Mouse (Mus musculus): ENCODE results near the gene Xrcc1.
A peak's percentile ranks its signal among the peaks of the same experiment; 100 is the strongest.

Xrcc1 gene

DNA sequence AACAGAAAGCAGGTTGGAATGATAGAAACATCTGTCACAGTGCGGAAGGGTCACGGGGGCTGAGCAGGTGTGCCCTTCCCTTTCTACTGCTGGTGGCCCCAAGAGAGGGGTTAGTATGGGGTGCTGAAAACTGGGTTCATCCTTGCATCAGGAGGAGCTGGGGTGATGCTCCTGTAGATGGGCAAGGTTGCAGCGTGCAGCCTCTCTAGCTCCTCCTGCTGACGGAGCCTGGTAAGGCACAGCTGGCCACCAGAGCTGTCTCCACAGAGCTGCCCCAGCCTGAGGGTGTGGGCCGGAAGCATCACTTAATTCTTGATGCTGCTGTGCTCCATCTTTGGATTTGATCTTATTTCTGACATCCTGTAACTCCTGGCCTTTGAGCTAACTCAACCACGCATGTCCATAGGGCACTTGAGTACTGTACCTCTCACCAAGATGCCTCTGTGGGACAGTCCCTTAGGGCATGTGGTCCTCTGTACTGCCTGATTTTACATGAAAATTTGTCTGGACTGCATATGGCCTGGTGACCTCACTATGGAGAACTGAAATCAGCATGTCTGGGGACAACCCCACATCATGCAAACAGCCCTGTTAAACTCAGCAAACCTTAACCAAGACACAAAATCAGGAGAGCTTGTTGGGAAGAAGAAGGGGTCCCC, 18.6 kb downstream of the Xrcc1 start:
- DNase-seq (ENCODE audit: inconsistent ontology term): peak; percentile 12

DNA sequence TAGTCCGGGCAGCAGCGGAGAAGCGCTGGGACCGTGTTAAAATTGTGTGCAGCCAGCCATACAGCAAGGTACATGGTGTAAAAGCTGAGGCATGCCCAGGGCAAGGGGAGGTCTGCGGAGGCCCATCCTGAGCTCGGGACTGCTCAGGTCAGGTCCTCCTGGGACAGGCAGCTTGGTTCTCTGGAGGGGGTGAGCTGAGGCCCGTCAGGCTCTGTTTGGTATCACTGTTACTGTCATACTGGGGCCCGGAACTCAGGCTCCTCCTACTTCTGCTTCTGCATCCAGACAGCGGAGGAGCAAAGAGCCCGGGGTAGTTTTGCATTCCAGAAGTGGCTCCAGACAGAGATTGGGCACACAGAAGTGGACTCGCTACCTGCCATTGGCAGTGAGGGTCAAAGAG, 19.5 kb downstream of the Xrcc1 start:
- DNase-seq (ENCODE audit: inconsistent ontology term): no peak

DNA sequence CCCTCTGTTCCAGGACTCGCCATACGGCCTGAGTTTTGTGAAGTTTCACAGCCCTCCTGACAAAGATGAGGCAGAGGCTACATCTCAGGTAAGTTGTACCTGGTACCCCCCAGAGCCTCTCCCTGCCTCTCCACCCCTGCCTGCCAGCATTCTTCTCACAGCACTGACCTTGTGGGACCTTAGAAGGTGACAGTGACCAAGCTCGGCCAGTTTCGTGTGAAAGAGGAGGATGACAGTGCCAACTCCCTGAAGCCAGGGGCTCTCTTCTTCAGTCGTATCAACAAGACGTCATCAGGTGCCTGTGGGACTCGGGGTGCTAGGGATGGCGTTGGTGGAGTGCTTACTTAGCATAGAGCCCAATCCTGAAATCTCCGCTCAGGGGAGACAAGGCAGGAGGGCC, 20.1 kb downstream of the Xrcc1 start:
- no peak for DNase-seq (ENCODE audit: inconsistent ontology term)

DNA sequence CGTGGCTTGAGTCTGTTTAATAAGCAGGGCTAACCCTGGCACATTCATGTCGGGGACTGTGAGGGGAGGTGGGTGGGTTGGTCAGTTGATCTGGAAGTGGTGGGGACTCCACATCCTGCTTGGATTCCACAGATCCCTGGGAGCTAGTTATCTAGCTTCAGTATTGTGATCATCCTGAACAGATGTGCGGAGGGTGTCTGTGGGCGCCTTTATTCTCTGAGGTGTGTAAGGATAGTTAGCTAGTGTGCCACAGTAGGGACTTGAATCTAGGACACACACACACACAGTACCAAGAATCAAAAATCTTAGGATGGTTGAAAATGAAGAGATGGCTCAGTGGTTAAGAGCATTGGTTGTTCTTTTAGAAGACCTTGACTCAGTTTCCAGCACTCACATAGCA, 22.4 kb downstream of the Xrcc1 start:
- DNase-seq (ENCODE audit: inconsistent ontology term): no peak

DNA sequence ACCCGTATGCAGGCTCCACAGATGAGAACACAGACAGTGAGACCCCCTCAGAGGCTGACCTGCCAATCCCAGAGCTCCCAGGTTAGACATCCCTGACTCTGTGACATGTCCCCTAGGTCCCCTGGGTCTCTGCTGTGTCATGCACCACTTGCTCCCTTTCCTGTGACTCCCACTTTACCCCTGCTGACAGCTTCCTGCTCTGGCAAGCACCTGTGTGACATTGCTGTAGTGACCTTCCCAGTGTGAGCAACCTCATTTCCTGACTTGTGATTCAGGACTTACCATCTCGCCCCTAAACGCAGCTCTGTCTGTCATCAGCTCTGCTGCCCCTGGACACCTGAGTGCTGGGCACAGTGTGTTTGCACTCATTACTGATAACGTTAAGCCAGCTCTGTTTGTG, 25.0 kb downstream of the Xrcc1 start:
- DNase-seq (ENCODE audit: inconsistent ontology term): no peak

DNA sequence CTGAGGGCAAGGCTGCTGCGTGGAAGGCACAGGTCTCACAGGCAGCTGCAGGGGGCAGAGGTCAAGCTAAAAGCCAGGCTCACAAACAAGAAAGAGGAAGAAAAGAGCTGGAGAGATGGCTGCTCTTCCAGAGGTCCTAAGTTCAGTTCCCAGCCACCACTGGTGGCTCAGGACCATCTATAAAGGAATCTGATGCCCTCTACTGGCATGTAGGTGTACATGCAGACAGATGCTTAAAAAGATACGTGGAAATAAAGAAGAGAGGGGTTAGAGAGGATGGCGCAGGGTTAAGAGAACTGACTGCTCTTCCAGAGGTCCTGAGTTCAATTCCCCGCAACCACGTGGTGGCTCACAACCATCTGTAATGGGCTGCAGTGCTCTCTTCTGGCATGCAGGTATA, 26.4 kb downstream of the Xrcc1 start:
- DNase-seq (ENCODE audit: inconsistent ontology term): no peak

DNA sequence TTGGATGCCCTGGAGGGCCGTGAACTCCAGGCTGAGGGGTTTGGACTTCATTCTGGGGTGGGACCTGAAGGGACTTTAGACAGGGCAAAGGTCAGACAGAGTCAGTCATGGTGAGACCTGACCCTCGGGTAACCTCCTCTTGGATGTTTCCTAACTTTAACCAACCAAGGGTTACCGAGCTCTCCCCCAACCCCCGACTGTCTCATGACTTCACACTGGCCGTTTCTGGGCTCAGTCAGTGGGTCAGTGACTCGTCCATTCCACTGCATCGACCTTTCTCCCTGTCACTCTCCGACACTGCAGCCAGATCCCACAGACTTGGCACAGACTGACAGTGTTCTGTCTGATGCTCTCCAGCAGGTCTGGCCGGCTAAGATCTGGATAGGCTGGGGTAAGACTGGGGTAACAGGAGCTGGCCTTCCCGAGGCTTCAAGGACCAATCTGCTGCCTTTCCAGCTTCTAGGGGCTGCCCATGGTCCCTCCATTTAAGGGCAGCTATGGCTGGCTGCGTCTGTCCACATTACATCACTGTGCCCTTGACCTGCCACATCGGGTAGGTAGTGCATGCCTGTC, 28.2 kb downstream of the Xrcc1 start:
- peak; percentile 55 for DNase-seq (ENCODE audit: inconsistent ontology term)

DNA sequence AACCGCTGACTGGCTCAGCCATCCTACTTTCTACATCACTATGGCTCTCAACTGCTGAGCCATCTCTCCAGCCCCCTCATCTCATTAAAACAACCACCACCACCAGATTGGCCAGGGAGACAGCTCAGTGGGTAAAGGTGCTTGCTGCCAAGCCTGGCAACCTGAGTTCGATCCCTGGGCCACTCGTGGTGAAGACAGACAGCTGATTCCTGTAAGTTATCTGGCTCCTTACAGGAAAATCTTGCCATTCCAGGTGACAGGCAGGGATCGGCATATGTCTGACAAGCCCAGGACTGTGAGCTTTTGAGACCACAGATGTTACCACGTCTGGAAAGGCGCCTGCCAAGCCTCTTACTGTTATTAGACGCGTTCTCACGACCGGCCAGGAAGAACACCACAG, 31.7 kb downstream of the Xrcc1 start:
- DNase-seq (ENCODE audit: inconsistent ontology term): no peak

DNA sequence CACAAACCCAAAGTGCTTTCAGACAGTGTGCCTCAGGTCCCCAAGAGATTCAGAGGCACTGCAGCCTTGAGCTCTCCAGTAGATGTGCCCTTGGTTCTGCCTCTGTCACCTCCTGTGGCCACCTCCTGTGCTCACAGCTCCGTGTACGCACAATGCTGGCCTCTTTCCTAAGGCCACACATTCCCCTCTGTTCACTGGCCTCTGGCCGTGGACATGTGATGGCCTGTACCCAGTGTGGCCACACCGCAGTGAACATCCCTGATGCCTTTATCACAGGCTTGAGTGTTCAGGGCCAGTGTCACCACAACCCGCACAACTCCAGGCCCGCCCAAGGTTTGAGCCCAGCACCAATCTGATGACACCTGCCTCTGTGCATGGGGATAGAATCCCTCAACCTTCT, 38.8 kb downstream of the Xrcc1 start:
- no peak for DNase-seq (ENCODE audit: inconsistent ontology term)

DNA sequence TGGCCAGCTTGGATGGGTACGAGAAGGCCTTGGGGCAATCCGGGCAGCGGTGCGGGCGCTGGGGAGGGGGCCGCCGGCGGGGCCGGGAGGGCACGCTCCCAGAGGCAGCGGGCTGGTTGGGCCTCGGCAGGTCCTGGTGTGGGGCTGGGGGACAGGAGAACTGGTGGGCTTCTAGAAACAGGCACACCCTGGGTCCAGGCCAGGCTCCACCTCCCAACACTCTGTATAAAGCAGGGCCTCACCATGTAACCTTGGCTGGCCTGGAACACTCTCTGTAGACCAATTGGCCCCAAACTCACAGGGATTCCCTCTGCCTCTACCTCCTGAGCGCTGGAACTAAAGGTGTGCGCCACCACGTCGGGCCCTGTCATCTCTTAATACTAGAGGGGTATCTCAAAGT, 39.9 kb downstream of the Xrcc1 start:
- no peak for DNase-seq (ENCODE audit: inconsistent ontology term)

DNA sequence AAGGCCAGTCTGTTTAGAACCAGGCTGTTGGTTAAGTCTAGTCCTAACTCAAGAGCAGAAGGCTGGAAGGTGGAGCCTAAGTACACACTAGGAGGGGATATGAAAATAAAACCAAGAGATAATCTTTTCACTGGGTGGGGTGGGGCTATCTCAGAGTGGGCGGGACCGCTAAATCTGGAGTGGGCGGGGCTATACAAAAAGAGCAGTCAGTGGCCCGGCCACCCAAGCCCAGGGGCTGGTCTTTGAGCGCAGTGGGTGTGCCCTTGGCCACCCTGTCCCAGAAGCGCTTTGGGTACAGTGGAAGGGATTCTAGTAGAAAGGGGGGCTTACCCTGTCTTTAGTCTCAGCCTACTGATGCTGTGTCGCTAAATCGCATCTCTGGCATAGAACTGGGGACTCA, 40.7 kb downstream of the Xrcc1 start:
- DNase-seq (ENCODE audit: inconsistent ontology term): no peak

DNA sequence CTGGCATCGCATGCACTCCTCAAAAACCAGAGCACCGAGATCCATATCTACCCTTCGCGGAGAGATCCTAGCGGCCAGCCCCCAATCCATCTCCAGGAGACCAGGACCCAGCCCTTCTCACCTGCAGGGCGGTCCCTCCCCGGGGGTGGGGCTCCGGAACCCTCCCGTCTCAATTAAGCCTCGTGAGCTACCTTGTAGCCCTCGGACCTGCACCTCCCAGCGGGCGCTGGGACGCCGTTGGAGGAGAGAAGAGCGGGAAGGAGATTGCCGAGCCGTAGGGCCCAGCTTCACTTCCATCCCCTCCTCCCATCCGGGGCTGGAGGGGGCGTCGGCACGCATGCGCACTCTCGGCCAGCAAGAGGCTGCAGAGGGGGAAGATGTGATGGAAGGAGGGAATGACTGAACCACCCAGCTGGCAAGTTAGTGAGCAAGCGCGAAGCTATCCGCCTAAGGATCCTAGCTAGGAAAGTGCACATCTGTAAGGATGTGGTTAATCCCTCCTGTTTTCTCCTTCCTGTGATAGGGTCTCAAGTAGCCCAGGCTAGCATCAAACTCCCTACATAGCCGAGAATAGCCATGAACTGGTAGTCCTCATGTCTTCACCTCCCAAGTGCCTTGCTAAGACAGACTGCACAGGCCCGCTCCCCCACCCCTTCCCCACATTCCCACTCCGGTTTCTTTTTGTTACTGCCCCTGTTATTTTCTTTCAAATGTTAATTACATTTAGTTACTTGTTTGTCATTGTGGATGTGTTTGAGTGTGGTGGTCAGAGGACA, 41.4 kb downstream of the Xrcc1 start, which contains the start of the genes Ethe1 and Zfp575:
Gene Ethe1 (plus strand): TSS at position 214 of the 776 bp plus-strand sequence.
Gene Zfp575 (minus strand): TSS at position 312 of the 776 bp plus-strand sequence.
- DNase-seq (ENCODE audit: inconsistent ontology term): peak; percentile 69

DNA sequence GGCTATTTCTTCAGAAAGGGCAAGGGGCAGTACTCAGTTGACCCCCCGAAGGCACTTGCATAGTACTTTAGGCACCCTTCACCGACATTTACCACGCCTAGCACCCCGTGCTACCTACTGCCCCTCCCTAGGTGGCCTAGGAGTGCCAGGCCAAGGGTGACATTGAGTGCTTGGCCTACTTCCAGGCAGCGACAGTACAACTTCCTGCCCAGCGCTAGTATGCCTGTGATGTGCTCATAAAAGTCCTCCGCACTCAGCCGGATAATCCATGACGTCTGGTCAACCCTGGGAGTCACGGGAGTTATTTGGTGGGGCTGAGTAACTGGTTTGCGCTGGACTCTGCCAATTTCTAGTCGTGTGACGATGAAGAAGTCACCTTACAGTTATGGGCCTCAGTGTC, 42.2 kb downstream of the Xrcc1 start:
- DNase-seq (ENCODE audit: inconsistent ontology term): no peak

DNA sequence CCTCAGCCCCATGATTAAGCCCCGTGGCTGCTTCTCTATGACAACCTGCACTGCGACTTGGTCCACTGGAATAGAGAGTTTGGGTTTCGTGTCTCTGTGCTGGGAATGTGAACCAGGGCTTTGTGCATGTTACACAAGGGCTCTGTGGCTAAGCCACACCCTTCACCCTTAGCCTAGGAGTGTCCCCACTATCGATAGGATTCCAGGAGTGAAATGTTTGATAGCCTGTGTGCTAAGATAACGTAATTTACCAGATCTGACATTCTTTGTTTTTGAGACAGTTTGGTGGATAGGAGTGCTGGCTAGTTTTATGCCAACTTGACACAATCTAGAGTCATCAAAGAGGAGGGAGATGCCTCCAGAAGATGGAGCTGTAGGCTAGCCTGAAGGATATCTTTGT, 45.6 kb downstream of the Xrcc1 start:
- no peak for DNase-seq (ENCODE audit: inconsistent ontology term)

DNA sequence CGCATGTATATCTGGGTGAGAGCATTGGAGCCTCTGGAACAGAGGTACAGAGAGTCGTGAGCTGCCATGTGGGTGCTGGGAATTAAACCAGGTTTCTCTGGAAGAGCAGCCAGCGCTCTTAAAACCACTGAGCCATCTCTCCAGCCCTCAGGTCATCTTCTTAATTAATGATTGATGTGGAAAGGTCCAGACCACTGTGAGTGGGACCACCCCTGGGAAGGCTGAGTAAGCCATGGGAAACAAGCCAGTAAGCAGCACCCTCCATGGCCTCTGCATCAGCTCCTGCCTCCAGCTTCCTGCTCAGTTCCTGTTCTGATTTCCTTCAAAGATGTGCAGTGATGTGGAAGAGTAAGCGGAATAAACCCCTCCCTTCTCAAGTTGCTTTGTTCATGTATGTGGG, 46.1 kb downstream of the Xrcc1 start:
- DNase-seq (ENCODE audit: inconsistent ontology term): no peak

DNA sequence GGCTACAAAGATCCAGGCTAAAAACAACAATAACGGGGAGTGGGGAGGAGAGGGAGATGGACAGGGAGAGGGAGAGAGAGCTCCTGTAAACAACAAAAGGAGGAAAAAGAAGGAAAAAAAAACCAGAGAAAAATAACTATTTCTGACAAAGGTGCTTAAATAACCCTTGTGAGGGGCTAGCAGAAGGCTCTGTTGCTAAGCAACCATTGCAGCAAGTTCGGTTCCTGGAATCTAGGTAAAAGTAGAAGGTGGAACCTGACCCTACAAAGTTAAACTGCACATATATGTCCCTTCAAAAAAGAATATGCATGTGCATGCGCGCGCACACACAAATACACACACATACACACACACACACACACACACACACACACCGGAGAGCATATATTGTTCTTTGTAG, 46.7 kb downstream of the Xrcc1 start:
- DNase-seq (ENCODE audit: inconsistent ontology term): no peak

DNA sequence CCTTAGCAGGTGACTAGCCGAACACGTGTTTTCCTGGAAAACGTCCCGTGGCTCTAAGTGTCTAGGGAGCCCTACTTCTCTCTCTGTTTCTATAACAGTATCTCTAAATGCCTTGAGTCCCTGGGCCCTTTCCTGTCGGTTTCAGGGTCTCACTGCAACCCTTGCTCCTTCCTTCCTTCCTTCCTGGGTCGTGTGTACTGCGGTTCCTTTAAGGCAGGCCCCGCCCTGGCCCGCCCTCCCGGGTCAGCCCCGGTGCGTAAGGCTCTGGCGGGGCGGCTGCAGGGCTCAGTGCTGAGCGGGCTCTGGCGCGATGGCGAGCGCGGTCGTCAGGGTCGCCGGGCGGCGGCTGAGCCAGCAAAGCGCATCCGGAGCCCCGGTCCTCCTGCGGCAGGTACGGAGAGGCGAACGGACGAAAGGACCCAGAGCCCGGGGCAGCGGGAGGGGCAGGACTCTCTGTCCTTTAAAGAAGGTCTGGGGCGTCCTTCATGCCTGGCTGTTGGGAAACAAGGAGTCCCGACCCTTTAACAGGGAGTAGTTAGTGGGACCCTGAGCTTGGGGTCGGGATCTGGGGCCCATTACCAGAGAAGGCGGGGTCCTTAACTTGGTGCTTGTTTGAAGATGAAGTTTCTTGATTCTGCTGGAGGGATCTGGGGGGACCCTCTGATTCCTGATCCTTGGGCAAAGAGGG, 47.7 kb downstream of the Xrcc1 start:
- DNase-seq (ENCODE audit: inconsistent ontology term): peak; percentile 75

DNA sequence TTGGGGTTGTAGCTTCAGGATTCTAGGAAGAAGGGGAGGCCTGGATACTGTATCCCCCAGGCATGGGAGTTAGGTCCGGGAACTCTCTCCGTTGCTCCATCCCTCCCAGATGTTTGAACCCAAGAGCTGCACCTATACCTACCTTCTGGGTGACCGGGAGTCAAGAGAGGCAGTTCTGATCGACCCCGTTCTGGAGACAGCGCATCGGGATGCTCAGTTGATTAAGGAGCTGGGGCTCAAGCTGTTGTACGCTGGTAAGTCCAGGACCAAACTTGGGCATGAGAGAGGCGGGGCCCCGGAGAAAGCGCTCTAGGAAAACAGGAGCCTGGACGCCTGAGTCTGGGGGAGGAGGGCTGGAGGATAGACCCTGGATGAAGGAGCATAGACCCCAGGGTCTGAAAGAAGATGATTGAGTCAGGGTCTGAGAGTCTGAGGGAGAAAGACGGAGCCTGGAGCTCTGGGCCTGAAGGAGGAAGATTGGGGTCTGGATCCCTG, 48.3 kb downstream of the Xrcc1 start:
- no peak for DNase-seq (ENCODE audit: inconsistent ontology term)

DNA sequence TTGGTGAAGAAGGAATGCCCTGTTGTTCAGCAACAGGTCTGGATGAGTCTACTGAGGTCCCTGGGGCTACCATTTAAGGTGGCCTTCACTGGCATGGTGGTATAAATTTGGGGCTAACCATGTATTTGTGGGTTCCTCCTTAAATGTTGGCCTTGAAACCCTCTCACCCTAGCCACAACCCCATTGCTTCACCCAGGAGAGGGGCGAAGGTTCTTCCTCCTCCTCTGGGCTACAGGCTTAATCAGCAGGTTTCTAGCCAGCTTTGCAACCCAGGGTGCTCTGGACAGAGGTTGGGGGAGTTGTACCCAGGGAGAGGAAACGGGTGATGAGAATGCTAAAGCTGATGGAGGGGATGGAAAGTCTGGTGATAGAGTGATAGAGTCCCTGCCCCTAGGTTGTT, 49.4 kb downstream of the Xrcc1 start:
- no peak for DNase-seq (ENCODE audit: inconsistent ontology term)

DNA sequence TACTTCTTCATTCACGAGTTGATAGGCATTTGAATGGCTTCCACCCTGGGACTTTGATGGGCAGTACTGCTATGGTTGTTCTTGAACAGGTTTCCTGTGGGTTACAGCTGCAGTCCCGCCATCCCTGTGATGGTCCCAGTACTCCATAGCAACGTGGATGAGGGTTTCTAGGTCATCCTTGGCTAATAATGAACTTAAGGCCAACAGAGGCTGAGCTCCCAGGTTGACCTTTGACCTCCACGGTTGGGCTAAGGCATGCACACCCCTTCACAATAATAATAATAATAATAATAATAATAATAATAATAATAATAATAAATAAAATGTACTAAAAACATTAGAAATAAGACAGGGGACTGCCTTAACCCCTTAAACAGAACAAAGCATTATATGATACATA, 52.0 kb downstream of the Xrcc1 start:
- no peak for DNase-seq (ENCODE audit: inconsistent ontology term)

DNA sequence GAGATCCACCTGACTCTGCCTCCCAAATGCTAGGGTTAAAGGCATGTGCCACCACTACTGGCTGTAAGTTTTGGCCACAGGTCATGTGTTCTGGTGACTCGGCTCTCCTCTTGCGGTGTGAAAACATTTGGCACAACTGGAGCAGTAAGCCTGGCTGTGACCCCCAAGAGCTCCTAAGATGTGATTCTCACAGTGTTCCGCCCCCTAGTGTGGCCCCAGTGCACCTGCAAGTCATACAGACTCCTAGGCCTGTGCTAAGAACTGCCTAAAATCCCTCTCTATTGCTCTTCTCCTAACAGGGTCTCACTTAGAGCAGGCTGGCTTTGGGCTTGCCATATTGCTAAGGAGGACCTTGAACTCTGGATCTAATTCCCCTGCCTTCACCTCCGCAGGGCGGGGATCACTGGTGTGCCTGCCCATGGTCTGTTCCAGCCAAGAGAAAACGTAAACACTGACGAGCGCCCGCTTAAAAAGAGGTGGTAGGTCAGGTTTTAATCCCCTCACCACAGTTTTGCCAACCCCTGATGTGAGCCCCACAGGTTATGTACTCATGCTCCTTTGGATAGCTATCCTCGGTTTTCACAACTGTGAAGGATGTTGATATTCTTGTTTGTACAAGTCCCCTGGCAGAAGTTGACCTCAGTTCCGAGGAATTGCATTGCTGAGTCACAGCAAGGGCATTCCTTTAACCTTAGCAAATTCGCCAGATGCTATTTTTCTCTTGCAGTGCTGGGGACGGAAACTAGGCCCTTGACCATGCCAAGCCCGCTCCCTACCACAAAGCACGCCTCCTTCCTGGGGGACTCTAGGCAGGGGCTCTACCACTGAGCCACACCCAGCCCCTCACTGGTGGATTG, 53.4 kb downstream of the Xrcc1 start:
- no peak for DNase-seq (ENCODE audit: inconsistent ontology term)
